Mouse (Mus musculus): Measurements from ENCODE around the gene Entpd1. TPM values are rescaled to one million over a fixed set of nuclear protein-coding genes. Genes with fewer than 3 reads are reported as not detected.
A peak's percentile ranks its signal among the peaks of the same experiment; 100 is the strongest.

The Entpd1 gene
- polyA plus RNA-seq, 1 experiment = 11.2 TPM

GRCm38 (mm10) chr19:40728732-40729420 is 116.7 kb downstream of the Entpd1 start:
- no peak for TF ChIP-seq CTCF (IDR thresholded peaks at IDR 0.05; ENCODE audit: borderline replicate concordance, control insufficient read depth, extremely low read depth, insufficient read depth, low read length, poor library complexity)
- no peak for TF ChIP-seq POLR2A (IDR thresholded peaks at IDR 0.05; ENCODE audit: control insufficient read depth, extremely low read depth, insufficient read depth, low read length, poor library complexity)
- no peak for DNase-seq
- Histone ChIP-seq H3K4me3 (ENCODE audit: control insufficient read depth, insufficient read depth, low read length) (no peak overlapping the region), H3K36me3 (ENCODE audit: control insufficient read depth, insufficient read depth, low read length) (no peaks in the 10 kb centered on the region), H3K4me1 (replicated peaks; ENCODE audit: control insufficient read depth, insufficient read depth, low read length) (peaks cover 5% of the 10 kb centered on the region; the same call in 1 of the 2 replicates), H3K27ac (ENCODE audit: control insufficient read depth, insufficient read depth, low read length) (no peak overlapping the region), H3K27me3 (ENCODE audit: control insufficient read depth, insufficient read depth, low read length) (no peaks in the 10 kb centered on the region)
- WGBS = 27% methylated on average over 12 of the region's 12 CpGs

GRCm38 (mm10) chr19:40733409-40733808 is 121.2 kb downstream of the Entpd1 start:
- 91% methylated on average over 10 of the region's 10 CpGs for WGBS
- H3K27ac ChIP-seq (ENCODE audit: control insufficient read depth, insufficient read depth, low read length) = no peak overlapping the region
- no peak overlapping the region for H3K4me3 ChIP-seq (ENCODE audit: control insufficient read depth, insufficient read depth, low read length)
- no peak for DNase-seq
- no peaks in the 10 kb centered on the region for H3K36me3 ChIP-seq (ENCODE audit: control insufficient read depth, insufficient read depth, low read length)
- H3K4me1 ChIP-seq (replicated peaks; ENCODE audit: control insufficient read depth, insufficient read depth, low read length) = peaks cover 6% of the 10 kb centered on the region; the same call in 1 of the 2 replicates
- no peaks in the 10 kb centered on the region for H3K27me3 ChIP-seq (ENCODE audit: control insufficient read depth, insufficient read depth, low read length)
- TF ChIP-seq CTCF (IDR thresholded peaks at IDR 0.05; ENCODE audit: borderline replicate concordance, control insufficient read depth, extremely low read depth, insufficient read depth, low read length, poor library complexity) (no peak), POLR2A (IDR thresholded peaks at IDR 0.05; ENCODE audit: control insufficient read depth, extremely low read depth, insufficient read depth, low read length, poor library complexity) (no peak)

GRCm38 (mm10) chr19:40733849-40734248 is 121.7 kb downstream of the Entpd1 start:
- H3K4me3 ChIP-seq (ENCODE audit: control insufficient read depth, insufficient read depth, low read length) = no peak overlapping the region
- 83% methylated on average over 4 of the region's 4 CpGs for WGBS
- no peak overlapping the region for H3K27ac ChIP-seq (ENCODE audit: control insufficient read depth, insufficient read depth, low read length)
- no peaks in the 10 kb centered on the region for H3K27me3 ChIP-seq (ENCODE audit: control insufficient read depth, insufficient read depth, low read length)
- H3K4me1 ChIP-seq (replicated peaks; ENCODE audit: control insufficient read depth, insufficient read depth, low read length) = peaks cover 3% of the 10 kb centered on the region; the same call in 1 of the 2 replicates
- no peak for DNase-seq
- no peaks in the 10 kb centered on the region for H3K36me3 ChIP-seq (ENCODE audit: control insufficient read depth, insufficient read depth, low read length)
- TF ChIP-seq CTCF (IDR thresholded peaks at IDR 0.05; ENCODE audit: borderline replicate concordance, control insufficient read depth, extremely low read depth, insufficient read depth, low read length, poor library complexity) = no peak
- no peak for TF ChIP-seq POLR2A (IDR thresholded peaks at IDR 0.05; ENCODE audit: control insufficient read depth, extremely low read depth, insufficient read depth, low read length, poor library complexity)

GRCm38 (mm10) chr19:40736680-40737512 is 124.7 kb downstream of the Entpd1 start:
- peak; percentile 65 for DNase-seq
- peaks cover 2% of the 10 kb centered on the region; the same call in 1 of the 2 replicates for H3K4me1 ChIP-seq (replicated peaks; ENCODE audit: control insufficient read depth, insufficient read depth, low read length)
- H3K27me3 ChIP-seq (ENCODE audit: control insufficient read depth, insufficient read depth, low read length) = no peaks in the 10 kb centered on the region
- no peak overlapping the region for H3K4me3 ChIP-seq (ENCODE audit: control insufficient read depth, insufficient read depth, low read length)
- H3K27ac ChIP-seq (ENCODE audit: control insufficient read depth, insufficient read depth, low read length) = no peak overlapping the region
- 38% methylated on average over 17 of the region's 17 CpGs for WGBS
- H3K36me3 ChIP-seq (ENCODE audit: control insufficient read depth, insufficient read depth, low read length) = no peaks in the 10 kb centered on the region
- peak; percentile 75; the same call in 1 of the 2 replicates for TF ChIP-seq CTCF (IDR thresholded peaks at IDR 0.05; ENCODE audit: borderline replicate concordance, control insufficient read depth, extremely low read depth, insufficient read depth, low read length, poor library complexity)
- no peak for TF ChIP-seq POLR2A (IDR thresholded peaks at IDR 0.05; ENCODE audit: control insufficient read depth, extremely low read depth, insufficient read depth, low read length, poor library complexity)

- Histone ChIP-seq H3K36me3 (ENCODE audit: control insufficient read depth, insufficient read depth, low read length) (no peaks in the 10 kb centered on the region), H3K27ac (ENCODE audit: control insufficient read depth, insufficient read depth, low read length) (no peak overlapping the region), H3K4me1 (replicated peaks; ENCODE audit: control insufficient read depth, insufficient read depth, low read length) (peaks cover 2% of the 10 kb centered on the region; the same call in 1 of the 2 replicates), H3K27me3 (ENCODE audit: control insufficient read depth, insufficient read depth, low read length) (no peaks in the 10 kb centered on the region), H3K4me3 (ENCODE audit: control insufficient read depth, insufficient read depth, low read length) (no peak overlapping the region)
- TF ChIP-seq POLR2A (IDR thresholded peaks at IDR 0.05; ENCODE audit: control insufficient read depth, extremely low read depth, insufficient read depth, low read length, poor library complexity) (no peak), CTCF (IDR thresholded peaks at IDR 0.05; ENCODE audit: borderline replicate concordance, control insufficient read depth, extremely low read depth, insufficient read depth, low read length, poor library complexity) (no peak)
- DNase-seq = no peak
- WGBS = 95% methylated on average over 5 of the region's 5 CpGs
Observed at GRCm38 (mm10) chr19:40737613-40738012, 125.4 kb downstream of the Entpd1 start.

GRCm38 (mm10) chr19:40738683-40739324 is 126.6 kb downstream of the Entpd1 start:
- TF ChIP-seq POLR2A (IDR thresholded peaks at IDR 0.05; ENCODE audit: control insufficient read depth, extremely low read depth, insufficient read depth, low read length, poor library complexity) = no peak
- no peak for TF ChIP-seq CTCF (IDR thresholded peaks at IDR 0.05; ENCODE audit: borderline replicate concordance, control insufficient read depth, extremely low read depth, insufficient read depth, low read length, poor library complexity)
- 94% methylated on average over 13 of the region's 13 CpGs for WGBS
- Histone ChIP-seq H3K4me1 (replicated peaks; ENCODE audit: control insufficient read depth, insufficient read depth, low read length) (peaks cover 2% of the 10 kb centered on the region; the same call in 1 of the 2 replicates), H3K27ac (ENCODE audit: control insufficient read depth, insufficient read depth, low read length) (no peak overlapping the region), H3K4me3 (ENCODE audit: control insufficient read depth, insufficient read depth, low read length) (no peak overlapping the region), H3K27me3 (ENCODE audit: control insufficient read depth, insufficient read depth, low read length) (no peaks in the 10 kb centered on the region), H3K36me3 (ENCODE audit: control insufficient read depth, insufficient read depth, low read length) (no peaks in the 10 kb centered on the region)
- no peak for DNase-seq
